Mouse (Mus musculus) hindbrain, embryonic 15.5 days (tissue): ENCODE measurements around the gene Sgk2. TPM values are rescaled to one million over a fixed set of nuclear protein-coding genes. Genes with fewer than 3 reads are reported as not detected.

Source experiments
- ATAC-seq: fragments of 200-750 bp; cut with Nextera tagmentation; 2 replicates; pipeline ENCODE4 v1.8.0; 2017; ENCODE audit warnings: low read depth, moderate number of reproducible peaks, moderate TSS enrichment; ENCODE audit not compliant: low FRiP score
- H3K27ac ChIP-seq: fragments of 300-500 bp; sonication (generic); replicated peaks from 2 replicates; pipeline ENCODE4 v1.5.1; 2015; ENCODE audit warnings: mild to moderate bottlenecking, inconsistent platforms
- H3K27me3 ChIP-seq: fragments of 300-500 bp; sonication (generic); 2 replicates; pipeline ENCODE4 v1.6.1; 2015; ENCODE audit warnings: control low read depth, inconsistent platforms
- H3K36me3 ChIP-seq: fragments of 300-500 bp; sonication (generic); 2 replicates; pipeline ENCODE4 v1.6.1; 2015; ENCODE audit warnings: control low read depth, inconsistent platforms
- H3K4me1 ChIP-seq: fragments of 300-500 bp; sonication (generic); replicated peaks from 2 replicates; pipeline ENCODE4 v1.6.1; 2015; ENCODE audit warnings: control low read depth, inconsistent platforms
- H3K4me2 ChIP-seq: fragments of 300-500 bp; sonication (generic); 2 replicates; pipeline ENCODE4 v1.6.1; 2015; ENCODE audit warnings: moderate library complexity, mild to moderate bottlenecking, inconsistent platforms
- H3K4me3 ChIP-seq: fragments of 300-500 bp; sonication (generic); 2 replicates; pipeline ENCODE4 v1.5.1; 2015; ENCODE audit warnings: mild to moderate bottlenecking, inconsistent platforms
- H3K9ac ChIP-seq: fragments of 300-500 bp; sonication (generic); 2 replicates; pipeline ENCODE4 v1.6.1; 2015; ENCODE audit warnings: inconsistent platforms
- H3K9me3 ChIP-seq: fragments of 300-500 bp; sonication (generic); 2 replicates; pipeline ENCODE4 v1.6.1; 2016; ENCODE audit warnings: control low read depth, inconsistent platforms
- WGBS: fragments of 180-500 bp; shearing (Covaris S2); methylation state at CpG from one replicate; pipeline ENCODE4 v1.1.7; 2015; 5-methylcytosine and 5-hydroxymethylcytosine counted together
- polyA plus RNA-seq: library from polyadenylated mRNA; unstranded; fragments of >200 nt; fragmentation: Nextera tagmentation; extraction: Ambion mirVana; gene quantifications from 2 replicates; pipeline ENCODE4 v1.2.1, GENCODE M21; 2015

Sgk2 gene
- polyA plus RNA-seq, 1 experiment from 2014 or later = 0.12 TPM

- Histone ChIP-seq H3K9me3 (no peaks in the 10 kb centered on the region), H3K27ac (no peak overlapping the region), H3K27me3 (no peaks in the 10 kb centered on the region), H3K4me1 (peaks cover 7% of the 10 kb centered on the region), H3K9ac (no peak overlapping the region), H3K4me3 (no peak overlapping the region), H3K4me2 (no peak overlapping the region), H3K36me3 (no peaks in the 10 kb centered on the region)
- ATAC-seq = no peak
- WGBS = 89% methylated on average over 3 of the region's 3 CpGs
Observed at GRCm38 (mm10) chr2:162969101-162969500, 18.0 kb upstream of the Sgk2 start.

GRCm38 (mm10) chr2:162970896-162971295 lies 16.2 kb upstream of the Sgk2 start:
- 94% methylated on average over 6 of the region's 6 CpGs for WGBS
- Histone ChIP-seq H3K27me3 (no peaks in the 10 kb centered on the region), H3K9ac (no peak overlapping the region), H3K4me1 (peaks cover 15% of the 10 kb centered on the region), H3K36me3 (no peaks in the 10 kb centered on the region), H3K4me3 (no peak overlapping the region), H3K27ac (no peak overlapping the region), H3K4me2 (no peak overlapping the region), H3K9me3 (no peaks in the 10 kb centered on the region)
- ATAC-seq = no peak

- Histone ChIP-seq H3K27me3 (no peaks in the 10 kb centered on the region), H3K36me3 (no peaks in the 10 kb centered on the region), H3K4me1 (peaks cover 15% of the 10 kb centered on the region), H3K4me3 (no peak overlapping the region), H3K9ac (no peak overlapping the region), H3K27ac (no peak overlapping the region), H3K9me3 (no peaks in the 10 kb centered on the region), H3K4me2 (no peak overlapping the region)
- ATAC-seq = no peak
- WGBS = 56% methylated on average over 7 of the region's 7 CpGs
Observed at GRCm38 (mm10) chr2:162972752-162973151, 14.4 kb upstream of the Sgk2 start.

DNA sequence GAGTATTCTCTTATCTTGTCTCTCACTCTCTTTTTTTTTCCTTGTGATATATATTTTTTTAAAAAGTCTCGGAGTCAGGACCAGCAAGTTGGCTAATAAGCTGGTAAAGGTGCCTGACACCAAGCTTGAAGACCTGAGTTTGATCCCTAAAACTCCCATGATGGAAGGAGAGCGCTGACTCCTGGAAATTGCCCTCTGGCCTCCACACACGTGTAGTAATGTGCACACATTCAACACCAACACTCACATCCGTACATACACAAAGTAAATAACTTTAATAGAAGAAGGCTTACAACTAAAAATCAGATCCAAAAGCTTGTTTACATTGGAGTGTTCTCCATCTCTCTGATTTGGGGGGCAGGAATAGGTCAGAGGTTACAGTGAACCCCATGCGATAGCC lies 13.9 kb upstream of the Sgk2 start:
- H3K9ac ChIP-seq = no peak overlapping the region
- no peak overlapping the region for H3K4me2 ChIP-seq
- H3K9me3 ChIP-seq = no peaks in the 10 kb centered on the region
- no peak for ATAC-seq
- no peaks in the 10 kb centered on the region for H3K27me3 ChIP-seq
- no peak overlapping the region for H3K27ac ChIP-seq
- H3K4me3 ChIP-seq = no peak overlapping the region
- H3K36me3 ChIP-seq = no peaks in the 10 kb centered on the region
- WGBS = 65% methylated on average over 5 of the region's 5 CpGs
- H3K4me1 ChIP-seq = peaks cover 15% of the 10 kb centered on the region

DNA sequence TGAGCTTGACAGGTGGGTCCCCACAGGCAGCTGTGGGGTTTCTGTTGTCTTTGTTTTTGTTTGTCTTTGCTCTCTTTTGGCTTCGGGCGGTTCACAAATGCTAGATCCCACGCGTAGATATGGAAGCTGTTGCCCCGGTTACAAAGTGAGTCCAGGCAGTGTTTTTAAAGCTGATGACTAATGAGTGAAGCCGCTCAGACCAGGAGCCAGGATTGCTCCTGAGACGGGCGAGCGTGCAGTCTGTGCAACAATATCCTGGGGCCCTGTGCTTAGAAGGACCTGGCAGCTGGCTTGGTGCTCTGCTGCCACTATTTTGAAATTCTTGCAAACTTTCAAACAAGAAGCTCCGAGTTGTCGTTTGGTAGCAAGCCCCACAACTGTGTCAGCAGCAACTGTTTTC lies 13.5 kb upstream of the Sgk2 start:
- 12% methylated on average over 11 of the region's 11 CpGs for WGBS
- Histone ChIP-seq H3K9ac (no peak overlapping the region), H3K36me3 (no peaks in the 10 kb centered on the region), H3K4me1 (peaks cover 15% of the 10 kb centered on the region), H3K4me3 (no peak overlapping the region), H3K4me2 (no peak overlapping the region), H3K9me3 (no peaks in the 10 kb centered on the region), H3K27me3 (no peaks in the 10 kb centered on the region), H3K27ac (0 out of 2 replicates have a peak overlapping the region, but pooled peaks have one; percentile 42)
- ATAC-seq = no peak

DNA sequence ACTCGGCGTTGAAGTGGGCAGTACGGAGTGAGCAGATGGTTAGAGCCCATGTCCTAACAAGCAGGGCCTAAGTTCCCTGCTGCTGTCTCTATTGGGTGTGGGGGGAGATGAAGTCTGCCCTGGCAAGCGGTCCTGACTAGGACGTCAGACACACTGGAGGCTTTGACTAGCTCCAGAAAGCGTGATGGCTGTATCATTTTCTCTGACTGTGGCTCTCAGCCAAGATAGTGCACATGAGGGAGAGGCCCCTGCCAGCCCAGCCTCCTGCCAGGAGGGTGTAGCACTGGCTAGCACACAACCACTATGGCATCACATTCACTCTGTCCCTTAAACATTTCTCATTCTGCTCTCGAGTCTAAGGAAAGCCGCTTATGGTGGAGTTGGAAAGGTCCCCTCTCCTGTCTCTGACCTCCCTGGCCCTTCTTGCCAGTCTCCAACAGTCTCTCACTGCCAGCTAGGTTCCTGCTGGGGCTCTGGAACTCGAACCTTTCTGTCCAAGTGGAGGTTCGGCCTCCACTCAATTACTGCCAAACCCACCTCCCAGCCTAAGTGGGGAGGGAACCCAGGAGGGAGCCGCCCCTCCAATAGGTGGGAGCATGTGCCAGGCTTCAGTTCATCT lies 11.9 kb upstream of the Sgk2 start:
- Histone ChIP-seq H3K4me2 (no peak overlapping the region), H3K4me1 (peaks cover 15% of the 10 kb centered on the region), H3K9ac (no peak overlapping the region), H3K4me3 (no peak overlapping the region), H3K36me3 (no peaks in the 10 kb centered on the region), H3K27me3 (no peaks in the 10 kb centered on the region), H3K9me3 (no peaks in the 10 kb centered on the region), H3K27ac (0 out of 2 replicates have a peak overlapping the region, but pooled peaks have one; percentile 30)
- ATAC-seq = peak; percentile 82; the same call in 1 of the 2 replicates
- 58% methylated on average over 11 of the region's 11 CpGs for WGBS

- H3K9ac ChIP-seq = no peak overlapping the region
- no peak overlapping the region for H3K4me3 ChIP-seq
- peaks cover 15% of the 10 kb centered on the region for H3K4me1 ChIP-seq
- ATAC-seq = no peak; the same call in 1 of the 2 replicates
- no peaks in the 10 kb centered on the region for H3K9me3 ChIP-seq
- 60% methylated on average over 4 of the region's 4 CpGs for WGBS
- no peak overlapping the region for H3K4me2 ChIP-seq
- no peaks in the 10 kb centered on the region for H3K27me3 ChIP-seq
- no peaks in the 10 kb centered on the region for H3K36me3 ChIP-seq
- H3K27ac ChIP-seq = no peak overlapping the region
Observed at GRCm38 (mm10) chr2:162976001-162976400, 11.1 kb upstream of the Sgk2 start.

DNA sequence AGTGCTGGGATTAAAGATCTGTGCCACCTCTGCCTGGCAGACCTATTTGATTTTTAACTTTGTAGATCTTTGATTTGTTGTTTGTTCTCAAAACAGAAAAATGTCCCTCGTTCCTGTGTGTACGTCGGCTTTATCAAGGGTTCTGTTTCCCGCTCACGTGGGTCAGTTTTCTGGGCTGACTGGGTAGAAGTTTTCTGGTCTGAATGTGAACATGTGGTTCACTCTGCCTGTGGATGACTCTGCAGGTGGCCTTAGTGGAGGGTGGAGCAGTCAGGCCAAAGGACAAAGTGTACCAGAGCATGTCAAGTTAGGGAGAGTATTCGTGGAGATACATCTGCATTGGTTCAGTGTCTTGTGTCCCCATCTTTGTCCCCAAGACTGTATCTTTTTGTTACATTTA lies 2.7 kb upstream of the Sgk2 start:
- 93% methylated on average over 6 of the region's 6 CpGs for WGBS

DNA sequence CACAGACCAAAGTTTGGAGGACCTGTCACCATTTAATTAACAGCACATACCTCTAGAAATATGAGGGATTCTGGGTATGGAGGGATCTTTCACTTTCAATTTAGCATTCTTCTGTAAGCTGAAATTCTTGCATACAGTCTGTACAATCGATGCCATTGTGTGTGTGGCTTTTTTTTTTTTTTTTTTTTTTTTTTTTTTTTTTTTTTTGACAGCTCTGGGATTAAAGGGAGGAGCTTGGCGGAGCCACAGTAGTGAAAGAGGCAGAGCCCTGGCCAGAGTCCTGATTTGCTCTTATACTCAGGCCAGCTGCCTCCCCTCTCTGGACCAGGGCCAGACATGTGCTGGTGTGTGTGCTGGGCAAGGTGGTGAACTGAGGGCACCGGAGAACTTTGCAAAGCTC lies 1.2 kb upstream of the Sgk2 start:
- ATAC-seq = peak; percentile 48; the same call in 1 of the 2 replicates
- Histone ChIP-seq H3K9ac (no peak overlapping the region), H3K9me3 (no peaks in the 10 kb centered on the region), H3K4me1 (0 out of 2 replicates have a peak, but pooled peaks cover 3% of the 10 kb centered on the region), H3K27me3 (no peaks in the 10 kb centered on the region), H3K36me3 (no peaks in the 10 kb centered on the region), H3K27ac (no peak overlapping the region), H3K4me2 (no peak overlapping the region), H3K4me3 (no peak overlapping the region)
- WGBS = 51% methylated on average over 3 of the region's 3 CpGs

More for the DNA sequence above, 2.7 kb upstream of the Sgk2 start:
- ATAC-seq = no peak
- no peak overlapping the region for H3K9ac ChIP-seq
- no peak overlapping the region for H3K4me2 ChIP-seq
- H3K9me3 ChIP-seq = no peaks in the 10 kb centered on the region
- H3K27me3 ChIP-seq = no peaks in the 10 kb centered on the region
- H3K27ac ChIP-seq = no peak overlapping the region
- H3K36me3 ChIP-seq = no peaks in the 10 kb centered on the region
- H3K4me3 ChIP-seq = no peak overlapping the region
- H3K4me1 ChIP-seq = 0 out of 2 replicates have a peak, but pooled peaks cover 3% of the 10 kb centered on the region

DNA sequence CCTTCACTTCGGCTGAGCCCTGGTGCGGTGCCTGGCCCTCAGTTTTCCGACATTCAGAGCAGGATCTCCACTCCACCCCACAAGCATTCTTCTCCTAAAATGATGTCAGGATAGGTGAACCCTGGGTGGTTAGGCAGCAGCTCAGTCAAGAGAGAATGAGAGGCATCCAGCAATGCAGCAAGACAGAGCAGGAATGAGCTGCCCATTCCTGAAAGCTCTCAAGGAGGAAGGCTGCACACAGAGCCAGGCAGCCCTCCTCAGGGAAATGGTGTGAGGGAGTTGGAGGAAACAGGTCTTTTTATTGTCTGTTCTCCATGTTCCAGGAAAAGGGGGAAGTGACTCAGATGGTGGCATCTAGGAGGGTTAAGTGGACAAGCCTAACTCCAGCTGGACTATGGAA lies 366 bp upstream of the Sgk2 start:
- WGBS = 91% methylated on average over 3 of the region's 3 CpGs
- Histone ChIP-seq H3K9me3 (no peaks in the 10 kb centered on the region), H3K4me2 (no peak overlapping the region), H3K36me3 (no peaks in the 10 kb centered on the region), H3K27ac (no peak overlapping the region), H3K9ac (no peak overlapping the region), H3K27me3 (no peaks in the 10 kb centered on the region), H3K4me1 (0 out of 2 replicates have a peak, but pooled peaks cover 3% of the 10 kb centered on the region), H3K4me3 (no peak overlapping the region)
- no peak for ATAC-seq

GRCm38 (mm10) chr2:162988235-162988634 lies 1.1 kb downstream of the Sgk2 start:
- H3K9me3 ChIP-seq = no peaks in the 10 kb centered on the region
- H3K4me2 ChIP-seq = no peak overlapping the region
- H3K27ac ChIP-seq = no peak overlapping the region
- H3K4me3 ChIP-seq = no peak overlapping the region
- 92% methylated on average over 4 of the region's 4 CpGs for WGBS
- H3K9ac ChIP-seq = no peak overlapping the region
- no peak for ATAC-seq
- 0 out of 2 replicates have a peak, but pooled peaks cover 3% of the 10 kb centered on the region for H3K4me1 ChIP-seq
- H3K27me3 ChIP-seq = no peaks in the 10 kb centered on the region
- H3K36me3 ChIP-seq = no peaks in the 10 kb centered on the region

- Histone ChIP-seq H3K27me3 (no peaks in the 10 kb centered on the region), H3K9me3 (no peaks in the 10 kb centered on the region), H3K9ac (no peak overlapping the region), H3K4me1 (no peaks in the 10 kb centered on the region), H3K27ac (no peak overlapping the region), H3K36me3 (no peaks in the 10 kb centered on the region), H3K4me3 (no peak overlapping the region), H3K4me2 (no peak overlapping the region)
- 39% methylated on average over 6 of the region's 6 CpGs for WGBS
- ATAC-seq = no peak
Observed at GRCm38 (mm10) chr2:162991394-162992083, 4.4 kb downstream of the Sgk2 start.
